Mouse (Mus musculus) forebrain, embryonic 14.5 days (tissue): ENCODE measurements around the gene Tcea2. TPM values are rescaled to one million over a fixed set of nuclear protein-coding genes. Genes with fewer than 3 reads are reported as not detected.

ENCODE experiments used
- ATAC-seq: fragments of 200-750 bp; cut with Nextera tagmentation; 2 replicates; pipeline ENCODE4 v1.8.0; 2017; ENCODE audit warnings: mild to moderate bottlenecking, moderate library complexity
- DNase-seq: peaks from one replicate; pipeline ENCODE4 v3.0.0-alpha.2; 2015; ENCODE audit warnings: low spot score
- H3K27ac ChIP-seq: fragments of 300-500 bp; sonication (generic); 2 replicates; pipeline ENCODE4 v1.5.1; 2014; ENCODE audit warnings: low read depth, mild to moderate bottlenecking, control low read depth, low read length, moderate library complexity
- H3K27me3 ChIP-seq: fragments of 300-500 bp; sonication (generic); replicated peaks from 2 replicates; pipeline ENCODE4 v1.6.1; 2014; ENCODE audit warnings: low read length, control low read depth, mixed read lengths; ENCODE audit not compliant: control insufficient read depth, insufficient read depth
- H3K36me3 ChIP-seq: fragments of 300-500 bp; sonication (generic); 2 replicates; pipeline ENCODE4 v1.6.1; 2014; ENCODE audit warnings: low read length, control low read depth; ENCODE audit not compliant: control insufficient read depth, insufficient read depth
- H3K4me1 ChIP-seq: fragments of 300-500 bp; sonication (generic); 2 replicates; pipeline ENCODE4 v1.6.1; 2014; ENCODE audit warnings: antibody characterized with exemption, low read length, control low read depth; ENCODE audit not compliant: control insufficient read depth, insufficient read depth
- H3K4me2 ChIP-seq: fragments of 300-500 bp; sonication (generic); 2 replicates; pipeline ENCODE4 v1.6.1; 2014; ENCODE audit warnings: mild to moderate bottlenecking, control low read depth, low read length
- H3K4me3 ChIP-seq: fragments of 300-500 bp; sonication (generic); 2 replicates; pipeline ENCODE4 v1.5.1; 2014; ENCODE audit warnings: low read depth, low read length, control low read depth
- H3K9ac ChIP-seq: fragments of 300-500 bp; sonication (generic); 2 replicates; pipeline ENCODE4 v1.6.1; 2014; ENCODE audit warnings: mild to moderate bottlenecking, low read length, control low read depth, moderate library complexity
- H3K9me3 ChIP-seq: fragments of 300-500 bp; sonication (generic); replicated peaks from 2 replicates; pipeline ENCODE4 v1.6.1; 2016; ENCODE audit warnings: low read length, control low read depth, mixed read lengths; ENCODE audit not compliant: control insufficient read depth
- WGBS: fragments of 180-500 bp; shearing (Covaris S2); extraction: QIAGEN DNeasy Blood & Tissue Kit; methylation state at CpG from one replicate; pipeline ENCODE4 v1.1.7; 2014; 5-methylcytosine and 5-hydroxymethylcytosine counted together
- polyA plus RNA-seq: library from polyadenylated mRNA; unstranded; fragments of >200 nt; fragmentation: Nextera tagmentation; extraction: Ambion mirVana; gene quantifications from 2 replicates; pipeline ENCODE4 v1.2.1, GENCODE M21; 2014

Tcea2 gene
- polyA plus RNA-seq, 1 experiment from 2014 or later = 42.0 TPM

DNA sequence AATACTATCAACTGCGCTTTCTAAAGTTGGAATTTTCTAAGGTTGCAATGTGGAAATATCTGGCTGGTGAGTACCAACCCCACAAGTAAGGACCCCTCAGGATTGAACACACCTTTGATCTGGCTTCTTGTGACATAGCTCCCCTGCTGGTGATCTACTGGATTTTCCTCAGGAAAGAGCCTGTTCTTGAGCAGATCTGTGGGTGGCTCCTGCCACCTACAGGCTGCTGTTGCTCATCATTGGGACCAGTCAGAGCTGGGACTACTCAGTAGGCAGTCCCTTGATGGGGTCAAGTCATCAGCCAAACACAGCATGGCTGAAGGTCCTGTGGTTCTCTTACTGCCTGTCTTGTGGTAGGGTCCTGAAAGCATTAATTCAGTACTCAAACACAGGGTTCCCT is 1.3 kb upstream of the Tcea2 start:
- Histone ChIP-seq H3K27ac (no peak overlapping the region), H3K36me3 (no peaks in the 10 kb centered on the region), H3K4me2 (no peak overlapping the region), H3K9ac (no peak overlapping the region), H3K9me3 (no peaks in the 10 kb centered on the region), H3K4me1 (peaks cover 10% of the 10 kb centered on the region; the same call in 1 of the 2 replicates), H3K4me3 (no peak overlapping the region), H3K27me3 (no peaks in the 10 kb centered on the region; the same call in 1 of the 2 replicates)
- DNase-seq (peak; percentile 88), ATAC-seq (peak; percentile 60)
- 41% methylated on average over 1 of the region's 1 CpGs for WGBS

DNA sequence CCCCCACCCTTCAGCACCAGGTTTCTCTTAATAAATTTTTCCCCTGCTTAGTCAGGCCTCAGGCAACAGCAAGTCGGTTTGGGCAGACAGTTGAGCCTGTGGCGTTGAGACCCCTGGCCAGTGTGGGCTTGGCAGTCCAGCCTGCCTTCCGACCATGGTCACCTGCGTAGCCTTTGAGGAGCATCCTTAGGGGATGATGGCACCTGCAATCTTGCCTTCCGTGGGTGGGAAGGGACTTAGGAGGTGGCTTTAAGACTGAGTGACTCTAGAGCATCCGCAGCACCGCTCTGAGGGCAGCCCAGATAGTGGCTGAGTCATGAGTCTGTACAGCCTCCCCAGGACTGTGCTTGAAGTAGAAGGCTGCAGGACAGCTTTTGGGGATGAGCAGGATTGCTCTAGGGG is 607 bp downstream of the Tcea2 start:
- WGBS = 18% methylated on average over 7 of the region's 7 CpGs
- peaks cover 8% of the 10 kb centered on the region; the same call in 1 of the 2 replicates for H3K4me1 ChIP-seq
- no peaks in the 10 kb centered on the region for H3K9me3 ChIP-seq
- ATAC-seq = peak; percentile 19
- peak overlapping the region; percentile 59 for H3K4me3 ChIP-seq
- H3K4me2 ChIP-seq = peak overlapping the region; percentile 93
- peak overlapping the region; percentile 90 for H3K9ac ChIP-seq
- DNase-seq = peak; percentile 22
- H3K36me3 ChIP-seq = 0 out of 2 replicates have a peak, but pooled peaks cover 8% of the 10 kb centered on the region
- H3K27me3 ChIP-seq = no peaks in the 10 kb centered on the region
- 0 out of 2 replicates have a peak overlapping the region, but pooled peaks have one; percentile 14 for H3K27ac ChIP-seq

DNA sequence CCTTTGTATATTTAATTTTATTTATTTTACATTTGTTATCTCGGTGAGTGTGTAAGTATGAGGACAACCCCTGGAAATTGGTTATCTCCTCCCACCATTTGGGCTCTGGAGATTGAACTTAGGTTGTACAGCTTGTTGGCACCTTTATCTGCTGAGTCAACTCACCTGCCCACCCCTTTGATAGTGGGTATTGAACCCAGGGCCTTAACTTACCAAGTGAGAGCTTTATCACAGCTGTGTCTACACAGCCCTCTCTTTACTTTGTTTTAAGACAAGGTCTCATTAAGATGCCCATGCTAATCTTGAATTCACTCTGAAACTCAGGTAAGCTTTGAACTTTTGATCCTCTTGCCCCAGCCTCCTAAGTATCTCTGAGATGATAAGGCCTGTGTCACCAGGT is 1.9 kb downstream of the Tcea2 start:
- Histone ChIP-seq H3K36me3 (peaks cover 19% of the 10 kb centered on the region), H3K4me3 (no peak overlapping the region), H3K4me2 (no peak overlapping the region), H3K4me1 (peaks cover 7% of the 10 kb centered on the region; the same call in 1 of the 2 replicates), H3K27ac (no peak overlapping the region), H3K27me3 (no peaks in the 10 kb centered on the region), H3K9me3 (no peaks in the 10 kb centered on the region), H3K9ac (no peak overlapping the region)
- no peak for ATAC-seq
- WGBS = 100% methylated on average over 1 of the region's 1 CpGs
- DNase-seq = no peak

DNA sequence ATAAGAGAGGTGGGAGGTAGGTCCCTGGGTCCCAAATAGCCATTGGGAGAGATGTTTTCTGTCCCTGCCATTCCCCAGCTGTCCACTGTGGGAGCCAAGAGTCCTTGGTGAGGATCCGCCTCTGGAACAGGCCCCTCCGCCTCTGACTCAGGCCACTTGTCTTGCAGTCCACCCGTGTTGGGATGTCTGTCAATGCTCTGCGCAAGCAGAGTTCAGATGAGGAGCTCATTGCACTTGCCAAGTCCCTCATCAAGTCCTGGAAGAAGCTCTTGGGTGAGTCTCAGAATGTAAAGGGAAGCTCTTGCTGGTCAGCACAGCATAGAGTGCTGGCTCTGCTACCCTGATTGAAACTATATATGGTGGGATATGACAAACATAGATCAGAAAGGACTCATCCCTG is 3.3 kb downstream of the Tcea2 start:
- H3K4me1 ChIP-seq = peaks cover 7% of the 10 kb centered on the region; the same call in 1 of the 2 replicates
- no peak overlapping the region for H3K4me3 ChIP-seq
- peaks cover 30% of the 10 kb centered on the region for H3K36me3 ChIP-seq
- no peak overlapping the region for H3K4me2 ChIP-seq
- H3K27me3 ChIP-seq = no peaks in the 10 kb centered on the region
- H3K9me3 ChIP-seq = no peaks in the 10 kb centered on the region
- no peak overlapping the region for H3K9ac ChIP-seq
- no peak overlapping the region for H3K27ac ChIP-seq
- DNase-seq (no peak), ATAC-seq (no peak)
- WGBS = 63% methylated on average over 4 of the region's 4 CpGs

DNA sequence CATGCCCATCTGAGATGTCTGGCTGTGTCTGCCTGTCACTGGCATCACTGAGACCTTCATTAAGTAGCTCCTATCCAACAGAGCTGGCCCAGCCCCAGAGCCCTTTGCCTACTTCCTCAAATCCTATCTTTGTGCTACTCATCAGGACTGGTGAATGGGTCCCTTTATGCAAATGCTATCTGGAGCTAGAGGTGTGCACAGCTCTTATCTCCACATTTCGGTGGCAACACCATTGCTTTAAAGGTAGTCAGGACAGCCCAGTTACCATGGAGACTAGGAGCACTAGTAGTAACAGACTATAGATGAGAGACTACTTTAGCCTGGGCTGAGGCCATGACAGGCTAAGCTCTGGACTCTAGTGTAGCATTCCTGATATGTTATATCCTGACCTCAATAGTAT is 4.6 kb downstream of the Tcea2 start:
- Histone ChIP-seq H3K9ac (no peak overlapping the region), H3K4me3 (no peak overlapping the region), H3K27me3 (no peaks in the 10 kb centered on the region), H3K36me3 (peaks cover 41% of the 10 kb centered on the region), H3K4me1 (peaks cover 5% of the 10 kb centered on the region; the same call in 1 of the 2 replicates), H3K4me2 (no peak overlapping the region), H3K9me3 (no peaks in the 10 kb centered on the region), H3K27ac (no peak overlapping the region)
- 85% methylated on average over 1 of the region's 1 CpGs for WGBS
- DNase-seq (no peak), ATAC-seq (no peak)

DNA sequence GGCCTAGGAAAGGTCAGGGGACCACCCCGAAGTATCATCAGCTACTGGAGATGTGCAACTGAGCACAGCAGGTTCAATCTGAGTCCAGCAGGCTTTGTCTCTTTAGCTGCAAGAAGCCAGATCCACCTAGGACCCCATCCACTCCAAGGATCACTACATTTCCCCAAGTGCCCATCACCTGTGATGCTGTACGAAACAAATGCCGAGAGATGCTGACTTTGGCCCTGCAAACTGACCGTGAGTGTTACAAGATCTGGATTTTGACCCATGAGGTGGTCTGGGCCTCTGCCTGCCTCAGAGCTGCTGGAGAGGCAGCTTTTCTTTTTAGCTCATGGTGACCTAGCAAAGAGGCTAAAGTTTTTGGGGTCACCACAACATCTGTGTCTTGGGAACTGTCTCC is 5.6 kb downstream of the Tcea2 start:
- WGBS = 94% methylated on average over 4 of the region's 4 CpGs
- no peak for DNase-seq
- no peak for ATAC-seq
- H3K4me1 ChIP-seq = peaks cover 3% of the 10 kb centered on the region; the same call in 1 of the 2 replicates
- H3K9me3 ChIP-seq = no peaks in the 10 kb centered on the region
- H3K9ac ChIP-seq = no peak overlapping the region
- H3K4me3 ChIP-seq = no peak overlapping the region
- H3K36me3 ChIP-seq = peaks cover 45% of the 10 kb centered on the region
- H3K4me2 ChIP-seq = no peak overlapping the region
- H3K27ac ChIP-seq = no peak overlapping the region
- no peaks in the 10 kb centered on the region for H3K27me3 ChIP-seq

DNA sequence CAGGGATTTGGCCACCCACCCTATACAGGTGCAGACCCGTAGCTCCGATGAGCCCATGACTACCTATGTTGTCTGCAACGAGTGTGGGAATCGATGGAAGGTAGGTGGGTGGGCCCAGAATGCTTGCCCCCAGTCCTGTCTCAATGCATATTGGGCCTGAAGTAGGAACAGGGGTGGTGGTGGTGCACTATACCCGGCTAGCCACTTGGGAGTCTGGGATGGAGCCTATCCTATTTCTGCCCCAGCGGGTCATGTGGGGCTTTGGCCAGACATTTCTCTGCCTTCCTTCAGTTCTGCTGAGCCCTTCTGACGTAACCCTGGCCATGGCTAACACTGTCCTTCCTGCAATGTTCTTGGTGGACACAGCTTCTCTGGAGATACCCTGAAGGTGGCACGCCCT is 7.5 kb downstream of the Tcea2 start:
- H3K9me3 ChIP-seq = no peaks in the 10 kb centered on the region
- 94% methylated on average over 8 of the region's 8 CpGs for WGBS
- no peak overlapping the region for H3K4me2 ChIP-seq

DNA sequence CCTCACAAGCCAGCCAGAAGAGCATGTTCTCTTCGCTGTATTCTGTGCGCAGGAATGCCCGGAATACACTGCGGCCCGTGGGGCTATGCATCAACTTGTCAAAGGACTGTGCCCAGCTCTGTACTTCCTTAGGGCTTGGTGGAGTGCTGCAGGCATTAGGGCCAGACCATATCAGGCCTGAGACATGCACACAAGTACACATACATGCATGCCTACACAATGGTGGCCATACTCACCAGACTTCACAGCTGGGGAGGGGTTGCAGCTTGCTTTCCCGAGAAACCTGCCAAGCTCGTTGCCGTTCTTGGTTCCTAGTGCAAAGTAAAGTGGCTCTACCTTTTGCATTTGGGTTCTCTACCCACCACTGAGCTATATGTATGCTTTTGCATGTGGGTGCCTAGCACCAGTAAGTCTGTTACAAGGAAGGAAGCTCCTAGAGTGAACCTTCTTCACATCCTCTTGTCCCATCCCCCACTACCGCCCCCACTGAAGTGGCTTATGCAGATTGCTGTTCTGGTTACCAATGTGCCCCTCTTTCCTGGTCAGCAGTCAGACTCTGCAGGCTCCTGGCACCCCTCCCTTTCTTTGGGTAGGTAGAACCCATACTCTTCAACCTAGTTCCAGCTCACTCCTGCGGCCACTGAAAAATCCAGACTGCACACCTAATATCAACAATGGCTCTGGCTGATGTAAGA is 9.5 kb downstream of the Tcea2 start:
- ATAC-seq (no peak), DNase-seq (no peak)
- peaks cover 11% of the 10 kb centered on the region; the same call in 1 of the 2 replicates for H3K4me1 ChIP-seq
- no peak overlapping the region for H3K4me3 ChIP-seq
- H3K4me2 ChIP-seq = no peak overlapping the region
- no peaks in the 10 kb centered on the region for H3K27me3 ChIP-seq
- no peak overlapping the region for H3K27ac ChIP-seq
- no peak overlapping the region for H3K9ac ChIP-seq
- 91% methylated on average over 10 of the region's 10 CpGs for WGBS
- H3K9me3 ChIP-seq = no peaks in the 10 kb centered on the region
- H3K36me3 ChIP-seq = peaks cover 42% of the 10 kb centered on the region

More for the DNA sequence above, 7.5 kb downstream of the Tcea2 start:
- Histone ChIP-seq H3K4me3 (no peak overlapping the region), H3K27me3 (no peaks in the 10 kb centered on the region), H3K27ac (no peak overlapping the region), H3K36me3 (peaks cover 45% of the 10 kb centered on the region), H3K4me1 (peaks cover 4% of the 10 kb centered on the region; the same call in 1 of the 2 replicates), H3K9ac (no peak overlapping the region)
- ATAC-seq (no peak), DNase-seq (no peak)

DNA sequence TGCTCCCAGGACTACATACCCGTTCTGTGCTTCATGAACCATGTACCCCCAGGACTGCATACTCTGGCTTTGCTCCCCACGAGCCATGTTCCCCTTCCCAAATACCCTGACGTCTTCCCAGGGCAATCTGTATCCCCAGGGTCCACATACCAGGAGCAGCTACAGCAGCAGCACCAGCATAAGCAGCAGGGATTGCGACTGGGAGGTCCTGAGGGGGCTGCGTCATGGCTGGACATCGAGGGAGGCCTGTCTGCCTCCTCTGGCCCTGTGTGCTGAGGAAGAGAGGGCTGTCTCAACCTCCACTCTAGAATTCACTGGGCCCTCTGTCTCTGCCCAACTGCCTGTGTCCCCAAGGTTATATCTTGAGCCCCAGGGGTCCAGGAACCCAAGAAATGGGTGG is 11.0 kb downstream of the Tcea2 start:
- 79% methylated on average over 6 of the region's 6 CpGs for WGBS
- DNase-seq (no peak), ATAC-seq (no peak)
- 0 out of 2 replicates have a peak overlapping the region, but pooled peaks have one; percentile 17 for H3K9ac ChIP-seq
- peaks cover 11% of the 10 kb centered on the region; the same call in 1 of the 2 replicates for H3K4me1 ChIP-seq
- H3K27ac ChIP-seq = no peak overlapping the region
- no peak overlapping the region for H3K4me2 ChIP-seq
- no peaks in the 10 kb centered on the region for H3K27me3 ChIP-seq
- no peak overlapping the region for H3K4me3 ChIP-seq
- peaks cover 33% of the 10 kb centered on the region for H3K36me3 ChIP-seq
- no peaks in the 10 kb centered on the region for H3K9me3 ChIP-seq
